Mouse (Mus musculus) midbrain, embryonic 10.5 days (tissue): ENCODE data around the gene Gm49355. TPM values are rescaled to one million over a fixed set of nuclear protein-coding genes. Genes with fewer than 3 reads are reported as not detected.
A peak's percentile ranks its signal among the peaks of the same experiment; 100 is the strongest.
"Not testable (repeated sequence)": the region's sequence is repeated elsewhere in the genome, so short reads cannot be mapped to it uniquely, and the experiment has no call there.

Experiments used
- DNase-seq: peaks from one replicate; pipeline ENCODE4 v3.0.0-alpha.2; 2017; ENCODE audit warnings: low spot score
- H3K27ac ChIP-seq: fragments of 300-500 bp; sonication (generic); replicated peaks from 2 replicates; pipeline ENCODE4 v1.5.1; 2016; ENCODE audit warnings: mild to moderate bottlenecking
- H3K27me3 ChIP-seq: fragments of 300-500 bp; sonication (generic); 2 replicates; pipeline ENCODE4 v1.6.1; 2016; ENCODE audit warnings: low read depth, mild to moderate bottlenecking; ENCODE audit not compliant: poor library complexity, severe bottlenecking
- H3K36me3 ChIP-seq: fragments of 300-500 bp; sonication (generic); 2 replicates; pipeline ENCODE4 v1.6.1; 2016; ENCODE audit warnings: mild to moderate bottlenecking, moderate library complexity
- H3K4me1 ChIP-seq: fragments of 300-500 bp; sonication (generic); 2 replicates; pipeline ENCODE4 v1.6.1; 2016
- H3K4me3 ChIP-seq: fragments of 300-500 bp; sonication (generic); 2 replicates; pipeline ENCODE4 v1.5.1; 2016; ENCODE audit warnings: mild to moderate bottlenecking, moderate library complexity
- H3K9me3 ChIP-seq: fragments of 300-500 bp; sonication (generic); replicated peaks from 2 replicates; pipeline ENCODE4 v1.6.1; 2016; ENCODE audit warnings: mild to moderate bottlenecking
- WGBS: fragments of 180-500 bp; shearing (Covaris S2); methylation state at CpG from one replicate; pipeline ENCODE4 v1.1.7; 2016; 5-methylcytosine and 5-hydroxymethylcytosine counted together
- polyA plus RNA-seq: library from polyadenylated mRNA; unstranded; fragments of >200 nt; fragmentation: Nextera tagmentation; extraction: Ambion mirVana; gene quantifications from 2 replicates; pipeline ENCODE4 v1.2.1, GENCODE M21; 2016

Gene Gm49355
- polyA plus RNA-seq = 0.06 and 0.09 TPM in 2 replicates

DNA sequence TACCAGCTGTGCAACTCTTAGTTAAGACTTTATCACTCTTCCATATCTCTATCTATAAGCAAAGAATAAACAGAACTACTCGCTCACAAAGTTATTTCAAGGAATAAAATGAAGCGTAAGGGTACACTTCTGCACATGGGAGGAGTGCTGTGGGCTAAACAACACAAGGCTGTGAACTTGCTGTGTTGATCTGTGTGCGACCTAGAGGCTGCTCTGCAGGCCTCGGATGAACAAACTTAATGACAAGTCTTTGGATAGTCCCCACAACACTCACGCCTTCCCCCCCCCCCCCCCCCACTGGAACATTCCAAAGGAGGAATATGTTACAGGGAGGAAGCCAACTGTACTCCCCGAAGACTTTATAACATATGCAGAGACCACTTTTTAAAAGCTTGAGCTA, at the start of gene Gm49355:
Gm49355 (plus strand) TSS at position 336 of the 400 bp plus-strand sequence.
- WGBS = 78% methylated on average over 6 of the region's 6 CpGs
- no peak for DNase-seq
- peaks cover 19% of the 10 kb centered on the region for H3K27me3 ChIP-seq
- no peaks in the 10 kb centered on the region for H3K36me3 ChIP-seq
- H3K4me3 ChIP-seq = peak within 1 kb of the TSS; percentile 78
- H3K27ac ChIP-seq = peak within 1 kb of the TSS; percentile 93
- no peaks in the 10 kb centered on the region for H3K9me3 ChIP-seq
- 0 out of 2 replicates have a peak, but pooled peaks cover 4% of the 10 kb centered on the region for H3K4me1 ChIP-seq

GRCm38 (mm10) chr14:12243726-12244125, 40.0 kb upstream of the Gm49355 start:
- H3K9me3 ChIP-seq = no peaks in the 10 kb centered on the region
- no peak for DNase-seq
- no peak overlapping the region for H3K27ac ChIP-seq
- 76% methylated on average over 4 of the region's 4 CpGs for WGBS
- H3K4me1 ChIP-seq = peaks cover 9% of the 10 kb centered on the region
- H3K27me3 ChIP-seq = no peaks in the 10 kb centered on the region
- H3K36me3 ChIP-seq = 0 out of 2 replicates have a peak, but pooled peaks cover 3% of the 10 kb centered on the region
- no peak overlapping the region for H3K4me3 ChIP-seq

DNA sequence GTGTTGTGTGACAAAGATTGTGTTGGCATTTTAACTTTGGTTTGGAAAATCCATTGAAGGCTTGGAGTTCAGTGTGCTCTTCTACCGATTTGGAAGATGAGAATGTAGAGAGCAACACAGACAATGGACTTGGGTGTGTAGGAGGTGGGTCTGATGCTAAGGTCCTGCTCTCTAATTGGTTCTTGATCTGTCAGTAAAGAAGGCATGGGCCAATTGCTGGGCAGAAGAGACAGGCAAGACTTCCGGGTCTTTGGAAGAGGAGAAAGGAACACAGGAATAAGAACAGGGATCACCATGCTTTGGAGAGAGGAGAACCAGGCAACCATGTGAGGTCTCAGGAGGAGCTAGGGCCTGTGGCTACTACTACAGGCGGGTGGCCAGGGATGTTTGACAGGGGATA, 7.7 kb upstream of the Gm49355 start:
- Histone ChIP-seq H3K36me3 (no peaks in the 10 kb centered on the region), H3K27me3 (peaks cover 8% of the 10 kb centered on the region; the same call in 1 of the 2 replicates), H3K27ac (no peak overlapping the region), H3K9me3 (no peaks in the 10 kb centered on the region), H3K4me1 (no peaks in the 10 kb centered on the region), H3K4me3 (no peak overlapping the region)
- WGBS = 72% methylated on average over 3 of the region's 3 CpGs
- DNase-seq = no peak

GRCm38 (mm10) chr14:12284141-12284912, 551 bp downstream of the Gm49355 start, which contains the start of gene 3830406C13Rik:
TSS of gene 3830406C13Rik (plus strand) at chr14:12284173.
- Histone ChIP-seq H3K27me3 (peaks cover 19% of the 10 kb centered on the region), H3K27ac (peak within 1 kb of the TSS; percentile 93), H3K4me3 (peak within 1 kb of the TSS; percentile 78), H3K4me1 (0 out of 2 replicates have a peak, but pooled peaks cover 4% of the 10 kb centered on the region), H3K36me3 (no peaks in the 10 kb centered on the region), H3K9me3 (no peaks in the 10 kb centered on the region)
- DNase-seq = peak; percentile 86
- 2% methylated on average over 48 of the region's 48 CpGs for WGBS

DNA sequence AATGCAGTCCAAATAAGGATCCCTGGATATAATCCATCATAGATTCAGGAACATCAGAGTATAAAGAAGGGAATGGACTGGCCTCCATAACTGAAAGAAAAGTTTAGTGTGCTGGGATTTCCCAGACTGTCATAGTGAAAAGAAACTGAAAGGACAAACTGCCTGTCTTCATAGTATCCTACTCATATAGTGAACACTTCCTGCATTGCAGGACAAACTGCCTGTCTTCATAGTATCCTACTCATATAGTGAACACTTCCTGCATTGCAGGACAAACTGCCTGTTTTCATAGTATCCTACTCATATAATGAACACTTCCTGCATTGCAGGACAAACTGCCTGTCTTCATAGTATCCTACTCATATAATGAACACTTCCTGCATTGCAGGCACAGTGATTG, 6.0 kb downstream of the Gm49355 start:
- not testable (repeated sequence) for H3K4me1 ChIP-seq, H3K4me3 ChIP-seq, H3K36me3 ChIP-seq, DNase-seq, H3K27me3 ChIP-seq, H3K27ac ChIP-seq, H3K9me3 ChIP-seq

GRCm38 (mm10) chr14:12296391-12296790, 12.6 kb downstream of the Gm49355 start:
- no peak overlapping the region for H3K27ac ChIP-seq
- no peaks in the 10 kb centered on the region for H3K9me3 ChIP-seq
- H3K27me3 ChIP-seq = no peaks in the 10 kb centered on the region
- H3K36me3 ChIP-seq = no peaks in the 10 kb centered on the region
- no peak overlapping the region for H3K4me3 ChIP-seq
- WGBS = 90% methylated on average over 7 of the region's 7 CpGs
- no peak for DNase-seq
- H3K4me1 ChIP-seq = peaks cover 9% of the 10 kb centered on the region

DNA sequence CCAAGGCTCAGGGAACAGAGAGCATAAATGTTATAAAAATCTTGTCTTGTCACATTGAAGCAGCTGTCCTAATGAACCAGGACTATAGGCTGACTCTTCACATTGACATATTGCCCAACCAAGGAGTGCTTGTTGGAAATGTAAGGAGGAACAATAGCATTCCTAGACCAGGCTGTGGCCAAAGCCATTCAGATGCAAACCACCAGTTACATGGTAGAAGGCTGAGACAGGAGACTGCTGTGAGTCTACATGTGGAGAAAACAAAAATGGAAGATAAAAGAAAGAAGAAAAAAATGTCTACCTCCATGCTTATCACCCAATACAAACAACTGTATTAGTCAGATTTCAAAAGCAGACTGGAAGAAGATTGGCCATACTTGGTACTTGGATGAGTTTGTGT, 15.4 kb downstream of the Gm49355 start:
- Histone ChIP-seq H3K27me3 (no peaks in the 10 kb centered on the region), H3K9me3 (no peaks in the 10 kb centered on the region), H3K4me3 (no peak overlapping the region), H3K4me1 (peaks cover 9% of the 10 kb centered on the region), H3K36me3 (no peaks in the 10 kb centered on the region), H3K27ac (no peak overlapping the region)
- no peak for DNase-seq

DNA sequence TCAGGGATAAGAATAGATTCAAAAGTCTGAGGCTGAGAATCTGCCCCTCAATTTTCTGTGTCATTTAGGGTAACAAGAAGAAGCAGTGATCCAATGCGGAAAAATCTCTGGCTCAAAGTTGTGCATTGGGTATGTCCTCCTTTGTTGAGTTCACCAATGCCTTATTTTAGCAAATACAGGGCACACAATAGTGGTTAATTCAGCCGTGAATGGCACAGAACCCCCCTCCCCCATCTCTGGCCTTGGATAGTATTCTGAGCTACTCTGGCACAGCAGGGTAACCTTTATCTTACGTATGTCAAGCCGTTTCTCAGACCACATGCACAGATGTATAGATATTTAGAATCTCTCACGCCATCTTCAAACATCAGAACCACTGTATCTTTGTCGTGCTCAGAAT, 15.9 kb downstream of the Gm49355 start:
- no peak for DNase-seq
- Histone ChIP-seq H3K36me3 (no peaks in the 10 kb centered on the region), H3K4me1 (peaks cover 9% of the 10 kb centered on the region), H3K4me3 (no peak overlapping the region), H3K9me3 (no peaks in the 10 kb centered on the region), H3K27me3 (no peaks in the 10 kb centered on the region), H3K27ac (no peak overlapping the region)
- WGBS = 46% methylated on average over 6 of the region's 6 CpGs

GRCm38 (mm10) chr14:12300275-12300674, 16.5 kb downstream of the Gm49355 start:
- Histone ChIP-seq H3K4me1 (peaks cover 9% of the 10 kb centered on the region), H3K36me3 (no peaks in the 10 kb centered on the region), H3K9me3 (no peaks in the 10 kb centered on the region), H3K27ac (no peak overlapping the region), H3K4me3 (no peak overlapping the region), H3K27me3 (no peaks in the 10 kb centered on the region)
- DNase-seq = no peak
- WGBS = 73% methylated on average over 4 of the region's 4 CpGs

GRCm38 (mm10) chr14:12300677-12301076, 16.9 kb downstream of the Gm49355 start:
- H3K27me3 ChIP-seq = no peaks in the 10 kb centered on the region
- peaks cover 9% of the 10 kb centered on the region for H3K4me1 ChIP-seq
- 70% methylated on average over 3 of the region's 3 CpGs for WGBS
- no peaks in the 10 kb centered on the region for H3K9me3 ChIP-seq
- H3K36me3 ChIP-seq = no peaks in the 10 kb centered on the region
- DNase-seq = no peak
- H3K4me3 ChIP-seq = no peak overlapping the region
- H3K27ac ChIP-seq = no peak overlapping the region

GRCm38 (mm10) chr14:12303106-12303505, 19.3 kb downstream of the Gm49355 start:
- no peak overlapping the region for H3K4me3 ChIP-seq
- no peaks in the 10 kb centered on the region for H3K9me3 ChIP-seq
- 80% methylated on average over 2 of the region's 2 CpGs for WGBS
- no peaks in the 10 kb centered on the region for H3K36me3 ChIP-seq
- no peaks in the 10 kb centered on the region for H3K27me3 ChIP-seq
- no peak overlapping the region for H3K27ac ChIP-seq
- DNase-seq = no peak
- H3K4me1 ChIP-seq = peaks cover 9% of the 10 kb centered on the region

- Histone ChIP-seq H3K9me3 (no peaks in the 10 kb centered on the region), H3K27ac (no peak overlapping the region), H3K4me3 (no peak overlapping the region), H3K36me3 (no peaks in the 10 kb centered on the region), H3K27me3 (peaks cover 95% of the 10 kb centered on the region), H3K4me1 (peaks cover 5% of the 10 kb centered on the region)
- peak; percentile 7 for DNase-seq
- 81% methylated on average over 7 of the region's 7 CpGs for WGBS
Observed at GRCm38 (mm10) chr14:12333622-12334021, 49.8 kb downstream of the Gm49355 start.

DNA sequence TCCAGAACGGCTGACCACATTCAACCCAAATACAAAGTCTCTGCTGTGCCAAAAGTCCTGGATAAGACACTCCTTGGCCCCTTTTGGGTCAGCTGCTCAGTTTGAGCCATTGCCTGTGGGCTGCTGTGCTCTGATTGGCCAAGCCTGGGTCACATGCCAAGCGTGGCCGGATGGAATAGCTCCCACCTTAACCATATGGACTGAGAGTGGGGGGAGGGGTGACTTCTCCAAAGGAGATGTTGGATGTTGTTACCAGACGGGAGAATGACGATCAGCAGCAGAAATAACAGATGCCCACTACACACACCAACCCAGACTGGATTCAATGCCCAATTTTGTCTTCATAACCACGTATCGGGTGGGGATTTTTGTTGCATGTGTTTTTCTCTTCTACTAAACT, 51.1 kb downstream of the Gm49355 start:
- Histone ChIP-seq H3K4me3 (no peak overlapping the region), H3K4me1 (peaks cover 5% of the 10 kb centered on the region), H3K9me3 (no peaks in the 10 kb centered on the region), H3K27ac (no peak overlapping the region), H3K27me3 (peaks cover 96% of the 10 kb centered on the region), H3K36me3 (no peaks in the 10 kb centered on the region)
- DNase-seq = peak; percentile 12
- 62% methylated on average over 7 of the region's 7 CpGs for WGBS
